Mouse (Mus musculus) megakaryocyte, embryonic 14.5 days (primary cell): ENCODE data around the gene Tspan15.

ENCODE experiments used
- FLI1 ChIP-seq: IDR thresholded peaks from 2 replicates; pipeline ENCODE4 v1.6.1; 2012; ENCODE audit warnings: low read length, inconsistent platforms, mixed read lengths
- GATA1 ChIP-seq: IDR thresholded peaks from 3 replicates; pipeline ENCODE4 v1.6.1; 2012; ENCODE audit warnings: mixed read lengths, low read length, inconsistent platforms, borderline replicate concordance

DNA sequence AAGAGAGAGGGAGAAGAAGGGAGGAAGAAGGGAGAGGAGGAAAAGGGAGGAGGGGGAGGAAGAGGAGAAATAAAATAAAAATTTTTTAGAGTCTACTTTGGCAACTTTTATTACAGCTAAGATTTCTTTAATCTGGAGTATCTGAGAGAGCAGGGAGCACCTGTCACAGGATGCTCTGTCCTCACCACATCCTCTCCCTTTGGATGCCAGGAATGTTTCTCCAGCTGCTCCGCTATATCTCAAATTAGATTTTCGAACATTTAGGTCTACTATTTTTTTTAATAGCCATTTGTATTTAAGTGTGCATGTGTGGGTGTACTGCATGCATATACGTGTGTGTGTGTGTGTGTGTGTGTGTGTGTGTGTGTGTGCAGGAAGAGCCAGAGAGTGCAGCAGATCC, 51.1 kb downstream of the Tspan15 start:
- TF ChIP-seq FLI1 (no peak), GATA1 (no peak)
